Mouse (Mus musculus) ES-E14 (cell line): ENCODE data around the gene AC140267.1. TPM values are rescaled to one million over a fixed set of nuclear protein-coding genes. Genes with fewer than 3 reads are reported as not detected.
A peak's percentile ranks its signal among the peaks of the same experiment; 100 is the strongest.

Source experiments
- DNase-seq: peaks from one replicate; pipeline ENCODE4 v3.0.0-alpha.2; 2013; ENCODE audit warnings: low read depth, low spot score
- H3K27ac ChIP-seq: 2 replicates; pipeline ENCODE4 v1.5.1; 2012; ENCODE audit warnings: low read depth, mild to moderate bottlenecking, low read length, moderate library complexity, mixed read lengths; ENCODE audit not compliant: poor library complexity, insufficient read depth, severe bottlenecking
- H3K36me3 ChIP-seq: 2 replicates; pipeline ENCODE4 v1.6.1; 2012; ENCODE audit warnings: mild to moderate bottlenecking, low read length, moderate library complexity, mixed read lengths; ENCODE audit not compliant: control insufficient read depth, poor library complexity, insufficient read depth, severe bottlenecking
- H3K4me1 ChIP-seq, 2 experiments: fragments of 150-350 bp in 1 of 2; sonication (generic) in 1 of 2; 2 replicates each; pipeline ENCODE4 v1.6.1; 2012; ENCODE audit warnings: low read length in 2 of 2, mild to moderate bottlenecking in 1 of 2, mixed read lengths in 1 of 2; ENCODE audit not compliant: control insufficient read depth in 2 of 2, insufficient read depth in 2 of 2, poor library complexity in 1 of 2
- H3K4me3 ChIP-seq, 2 experiments: fragments of 150-350 bp in 1 of 2; sonication (generic) in 1 of 2; 2 replicates each; pipeline ENCODE4 v1.5.1; 2012; ENCODE audit warnings: low read length in 2 of 2, low read depth in 1 of 2, mild to moderate bottlenecking in 1 of 2, mixed read lengths in 1 of 2; ENCODE audit not compliant: insufficient read depth in 1 of 2, poor library complexity in 1 of 2, severe bottlenecking in 1 of 2
- H3K9ac ChIP-seq: 2 replicates; pipeline ENCODE4 v1.6.1; 2012; ENCODE audit warnings: low read depth, mild to moderate bottlenecking, low read length, mixed read lengths; ENCODE audit not compliant: poor library complexity, insufficient read depth, severe bottlenecking
- H3K9me3 ChIP-seq: fragments of 150-350 bp; sonication (generic); 2 replicates; pipeline ENCODE4 v1.6.1; 2012; ENCODE audit warnings: low read depth, mild to moderate bottlenecking, low read length; ENCODE audit not compliant: control insufficient read depth, insufficient read depth
- CHD2 ChIP-seq: IDR thresholded peaks from 2 replicates; pipeline ENCODE4 v1.6.1; 2014; ENCODE audit warnings: mild to moderate bottlenecking, low read depth, low read length, inconsistent platforms
- HCFC1 ChIP-seq: IDR thresholded peaks from 2 replicates; pipeline ENCODE4 v1.6.1; 2012; ENCODE audit warnings: low read length, inconsistent platforms, borderline replicate concordance; ENCODE audit not compliant: insufficient read depth
- MAFK ChIP-seq: IDR thresholded peaks from 2 replicates; pipeline ENCODE4 v1.6.1; 2014; ENCODE audit warnings: mild to moderate bottlenecking, low read depth, low read length, inconsistent platforms; ENCODE audit not compliant: insufficient read depth
- ZC3H11A ChIP-seq: IDR thresholded peaks from 2 replicates; pipeline ENCODE4 v1.6.1; 2012; ENCODE audit warnings: low read depth, mild to moderate bottlenecking, inconsistent platforms, low read length, borderline replicate concordance
- ZNF384 ChIP-seq: IDR thresholded peaks from 2 replicates; pipeline ENCODE4 v1.6.1; 2012; ENCODE audit warnings: low read depth, low read length, inconsistent platforms
- in situ Hi-C, 2 experiments: fragments of 600-800 bp; cut with MboI; formaldehyde crosslinking; loops; one replicate each; pipeline ENCODE4 v1.15.1; 2025; ENCODE audit warnings: low sequenced_read_pairs in 2 of 2, inconsistent platforms in 1 of 2; ENCODE audit not compliant: unreplicated experiment in 2 of 2
- total RNA-seq: library from RNA; depleted of rRNA; stranded (reverse); fragments of 300-350 nt; gene quantifications from 2 replicates; pipeline ENCODE4 v1.2.3, GENCODE M21; 2012

AC140267.1 gene
- total RNA-seq, 1 experiment = not detected

GRCm38 (mm10) chr15:80233053-80233452, 2.6 kb upstream of the AC140267.1 start:
- no peaks in the 10 kb centered on the region for H3K9me3 ChIP-seq
- no peak for TF ChIP-seq ZC3H11A
- no peak for TF ChIP-seq CHD2
- no peak for TF ChIP-seq HCFC1
- TF ChIP-seq MAFK = no peak
- no peak for TF ChIP-seq ZNF384
- peak overlapping the region in 1 of 2 experiments; percentile 45; a peak in 2 of 4 replicates for H3K4me3 ChIP-seq
- in situ Hi-C loops = no loop called here
- H3K9ac ChIP-seq = peak overlapping the region; percentile 55; the same call in 1 of the 2 replicates
- peaks cover 12 to 26% of the 10 kb centered on the region in 2 experiments for H3K4me1 ChIP-seq
- peaks cover 17% of the 10 kb centered on the region for H3K36me3 ChIP-seq
- no peak for DNase-seq
- H3K27ac ChIP-seq = peak overlapping the region; percentile 88

GRCm38 (mm10) chr15:80233733-80234509, 1.7 kb upstream of the AC140267.1 start, which contains the start of gene Mief1:
Gene Mief1 (plus strand): TSS chr15:80234018.
- DNase-seq = peak; percentile 95
- Histone ChIP-seq H3K27ac (peak within 1 kb of the TSS; percentile 88), H3K4me3 (peak within 1 kb of the TSS; percentile 84 to 96), H3K9me3 (no peaks in the 10 kb centered on the region), H3K36me3 (peaks cover 24% of the 10 kb centered on the region), H3K4me1 (peaks cover 10 to 26% of the 10 kb centered on the region in 2 experiments), H3K9ac (peak within 1 kb of the TSS; percentile 89)
- TF ChIP-seq CHD2 (no peak), ZC3H11A (no peak), MAFK (0 out of 2 replicates have a peak, but pooled peaks have one; percentile 42), ZNF384 (no peak), HCFC1 (peak; percentile 75; the same call in 1 of the 2 replicates)
- in situ Hi-C loops = no loop called here

GRCm38 (mm10) chr15:80248135-80248534, 12.5 kb downstream of the AC140267.1 start:
- no peak overlapping the region for H3K4me3 ChIP-seq
- H3K36me3 ChIP-seq = peaks cover 38% of the 10 kb centered on the region
- no peak for TF ChIP-seq HCFC1
- TF ChIP-seq CHD2 = no peak
- no peak for TF ChIP-seq ZNF384
- no peak for TF ChIP-seq MAFK
- no peak for TF ChIP-seq ZC3H11A
- H3K4me1 ChIP-seq = no peaks in the 10 kb centered on the region
- H3K9me3 ChIP-seq = no peaks in the 10 kb centered on the region
- no peak overlapping the region for H3K9ac ChIP-seq
- in situ Hi-C loops = no loop called here
- H3K27ac ChIP-seq = no peak overlapping the region
- DNase-seq = no peak

GRCm38 (mm10) chr15:80248596-80248995, 13.0 kb downstream of the AC140267.1 start:
- Histone ChIP-seq H3K27ac (no peak overlapping the region), H3K4me3 (no peak overlapping the region), H3K36me3 (peaks cover 36% of the 10 kb centered on the region), H3K4me1 (no peaks in the 10 kb centered on the region), H3K9ac (no peak overlapping the region), H3K9me3 (no peaks in the 10 kb centered on the region)
- DNase-seq = no peak
- in situ Hi-C loops = no loop called here
- no peak for TF ChIP-seq CHD2
- TF ChIP-seq ZC3H11A = no peak
- no peak for TF ChIP-seq MAFK
- no peak for TF ChIP-seq ZNF384
- TF ChIP-seq HCFC1 = no peak
